Mouse (Mus musculus) C2C12 (cell line): ENCODE results near the gene Topors. TPM values are rescaled to one million over a fixed set of nuclear protein-coding genes. Genes with fewer than 3 reads are reported as not detected.
A peak's percentile ranks its signal among the peaks of the same experiment; 100 is the strongest.

Source experiments
- H3K27me3 ChIP-seq: one replicate; pipeline ENCODE4 v1.6.1; 2011; ENCODE audit not compliant: control insufficient read depth, insufficient read depth, insufficient read length
- H3K36me3 ChIP-seq: one replicate; pipeline ENCODE4 v1.6.1; 2011; ENCODE audit not compliant: control insufficient read depth, insufficient read depth
- H3K4me3 ChIP-seq: one replicate; pipeline ENCODE4 v1.5.1; 2011; ENCODE audit warnings: mild to moderate bottlenecking, control low read depth; ENCODE audit not compliant: poor library complexity, insufficient read depth, severe bottlenecking
- H3K79me2 ChIP-seq: one replicate; pipeline ENCODE4 v1.6.1; 2011; ENCODE audit not compliant: control insufficient read depth, insufficient read depth
- H3K79me3 ChIP-seq: one replicate; pipeline ENCODE4 v1.6.1; 2011; ENCODE audit warnings: low read depth, control low read depth
- H3ac ChIP-seq: one replicate; pipeline ENCODE3; 2011; ENCODE audit warnings: low read depth; ENCODE audit not compliant: control insufficient read depth, insufficient read length
- CEBPB ChIP-seq: IDR thresholded peaks from one replicate; pipeline ENCODE4 v1.6.1; 2011; ENCODE audit warnings: low read depth, mild to moderate bottlenecking, control low read depth, moderate library complexity
- CTCF ChIP-seq: IDR thresholded peaks from one replicate; pipeline ENCODE4 v1.5.1; 2011; ENCODE audit not compliant: control insufficient read depth, insufficient read depth, insufficient read length
- FOSL1 ChIP-seq: IDR thresholded peaks from one replicate; pipeline ENCODE4 v1.8.0; 2011; ENCODE audit warnings: mild to moderate bottlenecking, low read length; ENCODE audit not compliant: poor library complexity, insufficient read depth, severe bottlenecking
- MAX ChIP-seq: IDR thresholded peaks from one replicate; pipeline ENCODE4 v1.6.1; 2011; ENCODE audit warnings: mild to moderate bottlenecking, control low read depth
- MYOD1 ChIP-seq: IDR thresholded peaks from one replicate; pipeline ENCODE4 v1.6.1; 2011; ENCODE audit warnings: low read depth; ENCODE audit not compliant: control insufficient read depth, insufficient read length
- MYOG ChIP-seq: IDR thresholded peaks from one replicate; pipeline ENCODE4 v1.6.1; 2011; ENCODE audit not compliant: control insufficient read depth, insufficient read length; ENCODE audit errors: extremely low read depth
- USF1 ChIP-seq: IDR thresholded peaks from one replicate; pipeline ENCODE4 v1.6.1; 2011; ENCODE audit warnings: low read depth, mild to moderate bottlenecking, control low read depth, moderate library complexity
- polyA plus RNA-seq: library from polyadenylated mRNA; unstranded; fragments of >200 nt; fragmentation: generic; extraction: Trizol; gene quantifications from one replicate; pipeline ENCODE4 v1.2.1, GENCODE M21; 2012; ENCODE audit warnings: missing spikeins

The Topors gene
- polyA plus RNA-seq, 1 experiment, result 13.2 TPM

DNA sequence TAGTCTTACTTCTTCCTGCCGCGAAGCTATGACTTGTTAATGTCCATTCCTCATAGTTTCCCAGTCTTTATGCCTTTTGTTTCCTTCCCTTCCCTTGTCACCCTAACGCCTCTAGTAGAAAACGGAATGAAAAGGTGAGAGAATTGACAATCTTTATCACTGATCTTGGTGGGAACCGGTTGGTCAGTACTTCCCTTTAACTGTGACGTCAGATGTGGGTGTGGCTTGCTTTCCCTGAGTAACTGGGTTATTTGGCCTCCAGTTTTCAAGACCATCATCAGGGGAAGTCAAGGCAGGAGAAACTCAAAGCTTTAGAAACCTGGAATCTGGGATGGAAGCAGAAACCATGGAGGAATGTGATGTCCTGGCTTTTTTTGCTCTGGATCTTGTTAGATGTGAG is 27.7 kb downstream of the Topors start:
- H3ac ChIP-seq, result no peak overlapping the region
- H3K36me3 ChIP-seq, result no peaks in the 10 kb centered on the region
- no peaks in the 10 kb centered on the region for H3K79me2 ChIP-seq
- H3K79me3 ChIP-seq, result no peaks in the 10 kb centered on the region
- TF ChIP-seq MYOG, result no peak
- no peak for TF ChIP-seq MAX
- TF ChIP-seq FOSL1, result no peak
- no peak for TF ChIP-seq CTCF
- no peak for TF ChIP-seq MYOD1
- TF ChIP-seq CEBPB, result no peak
- TF ChIP-seq USF1, result no peak
- H3K4me3 ChIP-seq, result no peak overlapping the region
- H3K27me3 ChIP-seq, result no peaks in the 10 kb centered on the region

GRCm38 (mm10) chr4:40240272-40240744 is 29.3 kb downstream of the Topors start:
- Histone ChIP-seq H3K79me2 (no peaks in the 10 kb centered on the region), H3K79me3 (no peaks in the 10 kb centered on the region), H3K27me3 (no peaks in the 10 kb centered on the region), H3ac (no peak overlapping the region), H3K4me3 (no peak overlapping the region), H3K36me3 (no peaks in the 10 kb centered on the region)
- TF ChIP-seq MYOG (no peak), MYOD1 (no peak), MAX (no peak), CEBPB (no peak), USF1 (no peak), FOSL1 (no peak), CTCF (no peak)

- Histone ChIP-seq H3ac (peak within 1 kb of the TSS; percentile 81), H3K4me3 (peak within 1 kb of the TSS; percentile 44), H3K27me3 (no peaks in the 10 kb centered on the region), H3K79me2 (no peaks in the 10 kb centered on the region), H3K36me3 (no peaks in the 10 kb centered on the region), H3K79me3 (no peaks in the 10 kb centered on the region)
- no peak for TF ChIP-seq MYOG
Observed at GRCm38 (mm10) chr4:40239409-40240271, 30.0 kb downstream of the Topors start, which contains the start of gene Ddx58. Ddx58 (minus strand) TSS chr4:40239828.

DNA sequence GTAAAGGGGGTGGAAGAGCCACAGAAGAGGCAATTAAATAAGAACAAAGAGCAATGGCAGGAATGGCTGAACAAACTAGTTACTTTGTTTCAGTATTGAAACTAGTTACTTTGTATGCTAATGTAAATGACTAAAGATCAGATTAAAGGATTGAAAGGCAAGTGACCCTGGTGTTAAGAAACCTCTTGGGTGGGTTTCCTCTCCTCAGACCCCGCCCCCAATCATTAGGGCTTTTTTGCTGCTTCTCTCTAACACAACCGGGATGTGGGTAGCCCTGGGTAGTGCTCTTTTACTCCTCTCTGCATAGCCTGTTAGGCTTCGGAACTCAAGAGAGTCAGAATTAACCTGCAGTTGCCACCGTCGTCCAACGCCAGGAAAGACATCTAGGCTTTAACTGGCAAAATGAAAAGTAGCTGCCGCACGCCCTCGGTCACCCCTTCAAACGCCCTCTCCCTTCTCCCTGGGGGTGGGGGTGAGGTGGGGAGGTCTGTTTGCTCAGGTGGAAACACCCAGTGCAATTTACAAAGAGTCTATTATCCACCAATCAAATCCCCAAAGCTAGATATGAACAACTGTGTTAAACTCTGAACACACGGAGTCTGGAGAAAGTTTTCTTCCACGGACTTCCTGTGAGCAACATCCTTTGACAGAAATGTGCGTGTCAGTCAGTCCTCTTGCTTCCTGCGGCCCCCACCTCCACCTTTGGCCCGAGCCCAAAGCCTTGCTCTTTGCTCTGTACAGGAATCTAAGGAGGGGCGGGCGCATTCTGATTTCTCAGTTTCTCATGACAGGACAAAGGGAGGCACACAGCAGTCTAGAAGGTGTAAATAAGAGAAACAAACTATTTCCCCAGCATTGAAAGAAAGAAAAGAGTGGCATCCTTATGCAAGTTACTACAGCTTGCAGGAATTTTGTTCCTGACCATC is 30.9 kb downstream of the Topors start:
- no peaks in the 10 kb centered on the region for H3K27me3 ChIP-seq
- no peaks in the 10 kb centered on the region for H3K36me3 ChIP-seq
- no peaks in the 10 kb centered on the region for H3K79me2 ChIP-seq
- H3K4me3 ChIP-seq, result peak overlapping the region; percentile 44
- H3K79me3 ChIP-seq, result no peaks in the 10 kb centered on the region
- TF ChIP-seq MAX (no peak), FOSL1 (no peak), MYOG (no peak), USF1 (no peak), MYOD1 (no peak), CEBPB (no peak), CTCF (no peak)
- peak overlapping the region; percentile 35 for H3ac ChIP-seq

- no peaks in the 10 kb centered on the region for H3K27me3 ChIP-seq
- no peak for TF ChIP-seq MYOD1
- TF ChIP-seq MYOG, result no peak
- no peak for TF ChIP-seq CEBPB
- TF ChIP-seq USF1, result no peak
- TF ChIP-seq CTCF, result no peak
- TF ChIP-seq FOSL1, result no peak
- TF ChIP-seq MAX, result no peak
Observed at GRCm38 (mm10) chr4:40236829-40237228, 32.8 kb downstream of the Topors start.

More at GRCm38 (mm10) chr4:40236829-40237228, 32.8 kb downstream of the Topors start:
- no peaks in the 10 kb centered on the region for H3K79me2 ChIP-seq
- H3K79me3 ChIP-seq, result no peaks in the 10 kb centered on the region
- H3ac ChIP-seq, result no peak overlapping the region
- H3K4me3 ChIP-seq, result no peak overlapping the region
- no peaks in the 10 kb centered on the region for H3K36me3 ChIP-seq
